Mouse (Mus musculus) cortical plate, adult 2 months (tissue): ENCODE measurements at regions not wholly inside any gene's neighbourhood (a gene's known extent, or its start where the extent isn't known, plus 50 kb on each side); places are given as distances from the start of the nearest gene placed in this dataset.

ENCODE experiments used
- CTCF ChIP-seq: fragments of 200-500 bp; IDR thresholded peaks from 2 replicates; pipeline ENCODE4 v1.5.1; 2011; ENCODE audit warnings: mild to moderate bottlenecking, control low read depth, low read length; ENCODE audit not compliant: insufficient read depth; ENCODE audit errors: extremely low read depth
- POLR2A ChIP-seq: fragments of 200-500 bp; IDR thresholded peaks from 2 replicates; pipeline ENCODE4 v1.6.1; 2011; ENCODE audit warnings: mild to moderate bottlenecking, low read length, control low read depth; ENCODE audit not compliant: insufficient read depth; ENCODE audit errors: extremely low read depth

DNA sequence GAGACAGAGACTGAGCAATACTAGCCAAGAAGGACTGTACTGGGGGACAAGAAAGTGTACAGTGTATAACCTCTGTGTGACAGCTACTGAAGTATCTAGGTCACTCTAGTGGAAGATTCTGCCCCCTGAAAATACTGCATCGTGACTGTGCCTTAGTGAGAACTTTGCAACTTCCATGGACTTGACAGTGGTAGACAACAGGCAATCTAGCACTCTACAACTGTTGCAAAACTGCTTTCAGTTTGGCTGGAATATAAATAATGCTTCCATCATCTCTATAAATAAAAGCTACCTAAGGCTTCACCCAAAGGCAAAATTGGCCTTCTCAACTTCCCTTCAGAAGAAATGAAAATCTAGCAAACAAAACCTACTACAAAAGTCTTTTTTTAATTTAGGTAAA, 74.6 kb upstream of the Tent5a start:
- TF ChIP-seq CTCF (no peak), POLR2A (no peak)
